Mouse (Mus musculus): ENCODE data around the gene Gltp. TPM values are rescaled to one million over a fixed set of nuclear protein-coding genes. Genes with fewer than 3 reads are reported as not detected.

The Gltp gene
- polyA plus RNA-seq (2014; fragmentation: Illumina TruSeq; extraction: RNeasy Lipid Tissue Mini Kit (QIAGEN cat#74804); ENCODE audit: low replicate concordance), result 36.0 TPM

GRCm38 (mm10) chr5:114690633-114691567 is at the start of gene Gltp:
Gene Gltp (minus strand): TSS chr5:114690984.

GRCm38 (mm10) chr5:114707265-114708068 is 16.7 kb upstream of the Gltp start, which contains the start of gene Tchp:
Gene Tchp (plus strand): TSS chr5:114707760.

DNA sequence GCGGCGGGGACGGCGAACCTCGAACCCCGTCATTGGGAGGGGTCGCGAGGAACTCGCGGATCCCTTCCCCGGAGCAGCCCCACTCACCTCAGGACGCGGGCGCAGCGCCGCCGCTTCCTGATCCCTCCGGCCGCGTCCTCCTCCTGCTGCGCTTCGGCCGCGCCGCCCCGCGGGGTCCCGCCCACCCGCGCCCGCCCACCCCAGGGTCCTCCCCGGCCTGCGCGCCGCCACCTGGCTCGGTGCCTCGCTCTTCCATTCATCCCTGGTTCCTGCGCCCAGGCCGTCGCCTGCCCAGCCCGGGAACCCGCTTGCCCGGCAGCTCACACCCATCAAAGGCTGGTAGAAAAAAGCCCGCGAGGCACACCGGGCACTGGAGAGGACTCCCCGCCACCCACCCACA is 32.5 kb downstream of the Gltp start, which contains the start of gene Trpv4:
Trpv4 (minus strand) TSS at position 167 of the 400 bp plus-strand sequence.

Other genes starting within 250 kb of the Gltp start
- 2.2 TPM for gene Mmab, start 246.9 kb downstream of the Gltp start, polyA plus RNA-seq (2014; fragmentation: Illumina TruSeq; extraction: RNeasy Lipid Tissue Mini Kit (QIAGEN cat#74804); ENCODE audit: low replicate concordance)
- not detected for gene Mvk, start 246.7 kb downstream of the Gltp start, polyA plus RNA-seq (2014; fragmentation: Illumina TruSeq; extraction: RNeasy Lipid Tissue Mini Kit (QIAGEN cat#74804); ENCODE audit: low replicate concordance)
- gene Fam222a, start 123.0 kb downstream of the Gltp start, polyA plus RNA-seq (2014; fragmentation: Illumina TruSeq; extraction: RNeasy Lipid Tissue Mini Kit (QIAGEN cat#74804); ENCODE audit: low replicate concordance), result 0.37 TPM
- not detected for gene Trpv4, start 32.6 kb downstream of the Gltp start, polyA plus RNA-seq (2014; fragmentation: Illumina TruSeq; extraction: RNeasy Lipid Tissue Mini Kit (QIAGEN cat#74804); ENCODE audit: low replicate concordance)
- gene Tchp, start 16.8 kb upstream of the Gltp start, polyA plus RNA-seq (2014; fragmentation: Illumina TruSeq; extraction: RNeasy Lipid Tissue Mini Kit (QIAGEN cat#74804); ENCODE audit: low replicate concordance), result 0.82 TPM
- gene Ankrd13a, start 83.7 kb upstream of the Gltp start, polyA plus RNA-seq (2014; fragmentation: Illumina TruSeq; extraction: RNeasy Lipid Tissue Mini Kit (QIAGEN cat#74804); ENCODE audit: low replicate concordance), result 87.8 TPM
- 9.3 TPM for gene Git2, start 84.5 kb upstream of the Gltp start, polyA plus RNA-seq (2014; fragmentation: Illumina TruSeq; extraction: RNeasy Lipid Tissue Mini Kit (QIAGEN cat#74804); ENCODE audit: low replicate concordance)
- 14.9 TPM for gene 1500011B03Rik, start 132.5 kb upstream of the Gltp start, polyA plus RNA-seq (2014; fragmentation: Illumina TruSeq; extraction: RNeasy Lipid Tissue Mini Kit (QIAGEN cat#74804); ENCODE audit: low replicate concordance)
- not detected for gene 4930519G04Rik, start 162.7 kb upstream of the Gltp start, polyA plus RNA-seq (2014; fragmentation: Illumina TruSeq; extraction: RNeasy Lipid Tissue Mini Kit (QIAGEN cat#74804); ENCODE audit: low replicate concordance)
- gene Gm9936, start 167.7 kb upstream of the Gltp start, polyA plus RNA-seq (2014; fragmentation: Illumina TruSeq; extraction: RNeasy Lipid Tissue Mini Kit (QIAGEN cat#74804); ENCODE audit: low replicate concordance), result not detected
- gene Oasl2, start 206.0 kb upstream of the Gltp start, polyA plus RNA-seq (2014; fragmentation: Illumina TruSeq; extraction: RNeasy Lipid Tissue Mini Kit (QIAGEN cat#74804); ENCODE audit: low replicate concordance), result 113 TPM
- gene Oasl1, start 232.3 kb upstream of the Gltp start, polyA plus RNA-seq (2014; fragmentation: Illumina TruSeq; extraction: RNeasy Lipid Tissue Mini Kit (QIAGEN cat#74804); ENCODE audit: low replicate concordance), result 8.4 TPM

Data from small intestine, adult 10 weeks (tissue).